Mouse (Mus musculus) left cerebral cortex, postnatal 36 days (tissue): ENCODE results near the gene Sirt5. TPM values are rescaled to one million over a fixed set of nuclear protein-coding genes. Genes with fewer than 3 reads are reported as not detected.
A peak's percentile ranks its signal among the peaks of the same experiment; 100 is the strongest.

Experiments
- DNase-seq, 2 experiments: peaks; one replicate each; pipeline ENCODE4 v3.0.0; 2021 to 2022; ENCODE audit warnings: low spot score in 2 of 2, mixed read lengths in 1 of 2
- intact Hi-C: fragments of 180-260 bp; cut with DNase I; formaldehyde crosslinking; loops from one replicate; pipeline ENCODE4 v1.15.1; 2025
- total RNA-seq, 2 experiments: library from RNA; stranded (reverse); gene quantifications; 2 replicates each; pipeline ENCODE4 v1.2.3; 2021

Sirt5 gene
- total RNA-seq, result 10 to 100 TPM; 17.6 to 19.5 TPM

- peak; percentile 81 to 84 for DNase-seq
- intact Hi-C loops, result loop anchor here (2.0 to 5.0 kb wide), 2 partner anchors 58 to 193 kb away; partner anchors contain the start of gene Tbc1d7
Observed at GRCm38 (mm10) chr13:43364985-43365824, at the start of gene Sirt5. Gene Sirt5, plus strand, starts transcription at chr13:43365496.

- DNase-seq, result no peak
- intact Hi-C loops, result no loop called here
Observed at GRCm38 (mm10) chr13:43317411-43317810, 47.9 kb upstream of the Sirt5 start.

DNA sequence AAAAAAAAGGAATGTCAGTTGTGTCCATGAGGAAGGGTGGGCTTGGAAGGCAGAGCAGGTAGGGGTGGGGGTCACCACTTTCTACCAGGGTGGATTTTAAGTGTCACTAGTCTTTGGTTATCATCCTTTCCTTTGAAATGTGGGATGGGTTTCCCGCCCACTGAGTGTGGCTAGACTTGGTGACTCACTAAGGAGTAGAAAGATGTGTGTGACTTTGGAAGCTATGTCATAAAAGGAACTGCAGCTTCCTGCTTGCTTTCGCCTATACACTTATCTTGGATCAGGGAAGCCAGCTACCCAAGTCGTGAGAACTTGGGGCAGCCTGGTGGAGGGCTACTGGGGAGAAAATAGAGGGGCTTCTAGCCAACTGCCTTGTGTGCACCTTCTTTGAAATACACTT is 45.9 kb upstream of the Sirt5 start:
- DNase-seq, result no peak
- intact Hi-C loops, result no loop called here

DNA sequence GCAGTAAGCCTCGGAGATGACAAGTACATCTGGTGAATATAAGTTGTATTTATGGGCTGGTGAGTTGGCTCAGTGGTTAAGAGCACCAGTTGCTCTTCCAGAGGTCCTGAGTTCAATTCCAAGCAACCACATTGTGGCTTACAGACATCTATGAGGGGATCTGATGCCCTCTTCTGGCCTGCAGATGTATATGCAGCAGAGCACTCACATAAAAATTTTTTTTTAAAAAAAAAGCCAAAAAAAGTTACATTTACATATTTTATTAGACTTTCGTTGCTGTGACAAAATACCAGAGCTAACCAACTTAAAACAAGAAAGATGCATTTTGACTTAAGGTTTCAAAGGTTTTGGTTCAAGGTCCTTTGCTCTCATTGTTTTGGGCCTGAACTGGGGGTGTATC is 43.8 kb upstream of the Sirt5 start:
- no peak for DNase-seq
- intact Hi-C loops, result loop anchor here (5.0 kb wide), 1 partner anchor 139 kb away; no protein-coding TSS in a partner anchor

DNA sequence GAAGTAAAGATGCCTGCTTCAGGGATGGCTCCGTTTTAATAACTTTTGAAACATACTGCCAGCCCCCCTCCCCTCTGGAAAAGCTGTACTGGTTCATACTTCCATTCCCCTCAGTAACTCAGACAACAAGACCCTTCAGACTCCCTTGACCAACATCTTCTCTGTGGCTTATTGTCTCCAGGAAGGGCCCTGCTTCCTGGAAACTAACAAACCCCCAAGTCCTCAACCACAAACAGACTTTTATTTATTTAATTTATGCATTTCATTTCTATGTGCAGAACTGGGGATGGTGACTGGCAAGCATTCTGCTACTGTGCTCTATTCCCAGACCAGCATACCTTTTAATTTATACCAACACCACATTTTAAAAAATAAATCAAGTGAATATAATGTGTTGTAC is 39.9 kb upstream of the Sirt5 start:
- intact Hi-C loops, result no loop called here
- DNase-seq, result no peak

GRCm38 (mm10) chr13:43331721-43332444 is 33.4 kb upstream of the Sirt5 start:
- intact Hi-C loops, result no loop called here
- DNase-seq, result no peak

GRCm38 (mm10) chr13:43332591-43332990 is 32.7 kb upstream of the Sirt5 start:
- no peak for DNase-seq
- intact Hi-C loops, result no loop called here

DNA sequence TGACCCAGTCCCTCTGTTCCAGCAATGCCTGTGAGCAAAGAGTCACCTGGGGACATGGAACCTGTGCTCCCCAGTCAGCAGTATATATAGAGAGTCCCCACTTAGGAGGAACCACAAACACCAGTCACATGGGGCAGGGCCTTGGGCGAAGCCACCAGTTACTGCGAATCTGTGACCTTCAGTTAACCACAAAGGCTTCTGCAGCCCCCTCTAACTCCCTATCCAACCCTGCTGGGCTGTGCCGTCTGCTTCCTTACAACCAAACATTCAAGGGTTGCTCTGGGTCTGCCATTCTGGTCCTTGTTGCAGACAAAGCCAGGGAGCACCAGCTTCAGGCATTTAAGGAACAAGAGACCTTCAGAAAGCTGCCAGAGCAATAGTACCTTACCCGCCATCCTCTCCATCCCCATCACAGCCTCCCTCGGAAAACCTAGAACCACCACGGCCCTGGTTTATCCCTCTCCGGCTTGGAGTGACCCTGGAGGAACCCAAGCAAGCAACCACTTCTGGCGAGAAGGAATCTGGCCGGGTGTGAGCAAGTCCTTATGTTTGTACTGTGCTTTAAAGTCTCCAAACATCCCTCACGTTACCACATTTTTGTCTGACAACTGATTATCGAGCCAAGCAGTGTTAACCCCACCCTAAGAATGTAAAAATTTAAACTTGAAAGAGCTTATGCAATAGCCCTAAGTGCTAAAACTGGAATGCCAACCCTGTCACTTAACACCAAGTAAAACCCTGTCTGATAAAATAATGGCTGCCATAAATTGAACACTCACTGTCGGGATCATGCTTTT is 28.7 kb upstream of the Sirt5 start:
- intact Hi-C loops, result no loop called here

DNA sequence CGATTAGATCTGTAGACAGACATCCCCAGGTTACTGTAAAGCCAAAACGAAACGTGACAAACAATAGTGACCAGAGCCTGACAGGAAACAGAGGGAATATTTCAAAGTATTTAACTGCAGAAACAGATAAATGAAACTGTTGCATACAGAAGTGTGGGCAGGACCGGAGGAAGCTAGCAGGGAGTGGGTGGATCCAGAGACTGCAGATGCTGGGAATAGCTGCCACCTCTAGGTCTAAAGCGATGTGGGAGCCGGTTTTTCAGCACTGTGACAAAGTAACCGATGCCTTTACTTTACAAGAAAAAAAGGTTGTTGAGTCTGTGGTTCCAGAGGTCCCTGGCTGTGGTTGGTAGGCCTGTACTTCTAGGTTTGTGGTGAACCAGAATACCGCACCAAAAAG is 27.3 kb upstream of the Sirt5 start:
- intact Hi-C loops, result no loop called here
- no peak for DNase-seq

More for the DNA sequence above, 28.7 kb upstream of the Sirt5 start:
- DNase-seq, result no peak

DNA sequence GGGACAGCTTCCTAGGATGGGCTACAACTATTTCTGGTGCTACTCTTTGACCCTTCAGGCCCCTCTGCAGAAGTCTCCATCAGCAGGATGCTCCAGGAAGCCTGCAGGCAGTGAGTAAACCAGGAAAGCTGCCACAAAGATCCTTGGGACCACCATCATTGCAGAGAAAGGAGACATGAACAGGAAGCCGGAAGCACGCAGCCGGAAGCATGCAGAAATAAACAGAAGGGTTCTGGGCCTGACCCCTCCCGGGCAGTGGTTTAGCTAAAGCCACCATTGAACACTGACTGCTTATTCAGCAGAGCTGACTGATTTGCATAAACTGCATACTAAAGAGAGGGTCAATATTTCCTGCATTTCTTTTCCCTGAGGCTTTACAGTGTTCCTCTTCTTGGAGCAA is 26.7 kb upstream of the Sirt5 start:
- no peak for DNase-seq
- intact Hi-C loops, result no loop called here

DNA sequence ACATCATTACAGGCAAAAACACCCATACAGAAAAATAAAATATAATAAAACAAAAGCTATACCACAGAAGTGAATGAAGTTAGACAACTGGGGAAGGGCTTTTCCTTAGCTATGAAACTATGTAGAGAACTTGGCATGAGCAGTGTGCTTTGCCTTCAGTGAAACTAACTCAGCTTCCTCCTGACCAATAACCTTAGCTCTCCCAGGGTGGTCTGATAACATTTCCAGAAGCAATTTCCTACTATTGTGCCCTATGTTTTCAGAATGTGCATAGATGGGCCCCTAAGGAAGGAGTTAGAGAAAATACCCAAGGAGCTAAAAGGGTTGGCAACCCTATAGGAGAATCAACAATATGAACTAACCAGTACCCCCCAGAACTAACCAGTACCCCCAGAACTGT is 18.5 kb upstream of the Sirt5 start:
- no peak for DNase-seq
- intact Hi-C loops, result no loop called here

GRCm38 (mm10) chr13:43349376-43349775 is 15.9 kb upstream of the Sirt5 start:
- intact Hi-C loops, result no loop called here
- DNase-seq, result no peak

DNA sequence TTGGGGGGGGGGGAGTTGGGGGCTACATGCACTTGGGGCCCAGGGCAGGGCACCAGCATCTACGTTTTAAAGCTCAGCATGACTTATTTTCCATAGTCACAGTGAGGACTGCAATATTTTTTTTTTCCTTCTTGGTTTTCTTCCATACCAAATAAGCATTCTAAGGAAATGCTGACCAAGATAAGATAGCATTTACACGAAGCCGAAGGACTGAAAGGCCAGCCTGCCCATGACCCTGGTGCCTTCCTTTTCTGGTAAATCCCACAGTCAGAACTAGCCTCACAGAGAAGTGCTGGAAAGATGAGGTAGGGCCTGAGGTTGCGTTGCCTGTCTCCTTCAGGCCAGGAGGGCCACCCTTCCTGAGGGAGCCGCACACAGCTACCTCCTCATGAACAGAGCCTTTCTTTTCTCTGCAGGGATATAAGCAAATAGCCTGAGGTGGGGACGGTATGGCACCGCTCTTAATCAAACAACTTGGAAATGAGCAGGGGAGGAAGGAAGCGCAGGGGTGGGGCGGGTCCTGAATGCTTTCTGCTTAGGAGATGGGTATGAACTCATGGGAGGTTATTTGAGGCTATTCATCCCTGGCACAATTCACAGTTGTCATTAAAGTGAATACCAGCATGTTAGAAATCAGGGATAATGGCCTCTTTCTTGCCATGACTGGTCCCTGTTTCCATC is 14.7 kb upstream of the Sirt5 start:
- no peak for DNase-seq
- intact Hi-C loops, result no loop called here

GRCm38 (mm10) chr13:43353356-43353755 is 11.9 kb upstream of the Sirt5 start:
- DNase-seq, result no peak
- intact Hi-C loops, result no loop called here

GRCm38 (mm10) chr13:43354362-43354761 is 10.9 kb upstream of the Sirt5 start:
- DNase-seq, result no peak
- intact Hi-C loops, result no loop called here

DNA sequence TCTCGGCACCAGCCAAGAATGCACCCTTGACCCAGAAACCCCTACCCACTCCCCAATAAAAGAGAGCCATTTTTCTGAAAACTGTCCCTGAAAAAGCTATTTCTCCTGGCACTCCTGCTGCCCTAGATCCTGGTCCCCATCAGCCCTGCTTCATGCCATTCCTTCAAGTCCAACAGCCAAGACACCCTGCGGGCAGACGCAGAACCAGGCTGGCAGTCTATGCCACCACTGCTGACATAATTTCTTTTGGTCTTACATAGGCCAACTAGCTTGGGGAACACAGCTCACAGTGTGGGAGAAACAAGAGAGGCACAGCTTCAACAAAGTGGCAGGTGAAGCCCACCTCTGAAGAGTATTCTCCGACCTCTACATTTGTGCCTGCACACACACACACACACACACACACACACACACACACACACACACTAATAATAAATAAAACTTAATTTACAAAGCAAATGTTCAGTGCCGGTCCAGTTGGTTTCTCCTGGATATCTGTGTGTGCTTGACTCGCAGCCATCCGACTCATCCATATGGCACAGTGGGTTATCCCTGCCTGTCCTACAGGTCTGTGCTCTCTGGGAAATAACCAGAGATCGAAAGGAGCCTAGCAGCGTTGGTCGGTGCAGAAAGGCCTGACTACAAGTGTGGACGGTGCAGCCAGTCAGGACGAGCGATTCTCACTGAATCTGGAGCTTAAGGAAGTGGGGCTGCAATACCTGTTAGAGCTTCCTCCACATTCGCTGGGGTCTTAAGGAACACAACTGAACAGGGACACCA is 8.8 kb upstream of the Sirt5 start:
- no peak for DNase-seq
- intact Hi-C loops, result no loop called here

DNA sequence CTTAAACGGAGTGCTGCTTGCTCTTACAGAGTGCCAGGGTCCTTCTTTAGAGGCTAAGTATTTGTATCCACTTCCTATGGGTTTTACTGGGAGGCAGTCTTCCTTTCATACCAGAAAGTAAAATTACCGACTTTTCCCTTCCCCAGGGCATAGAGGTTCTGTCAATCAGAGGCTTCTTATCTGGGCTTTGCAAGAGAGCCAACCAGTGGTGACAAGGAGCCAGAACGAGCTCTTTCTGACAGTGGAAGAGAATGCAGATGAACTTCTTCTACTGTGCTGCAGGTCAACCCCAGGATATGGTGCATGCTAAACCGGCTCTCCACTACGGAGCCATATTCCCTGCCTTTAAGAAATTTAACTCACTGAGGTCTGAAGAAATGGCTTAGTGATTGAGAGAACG is 4.8 kb upstream of the Sirt5 start:
- intact Hi-C loops, result no loop called here
- no peak for DNase-seq

DNA sequence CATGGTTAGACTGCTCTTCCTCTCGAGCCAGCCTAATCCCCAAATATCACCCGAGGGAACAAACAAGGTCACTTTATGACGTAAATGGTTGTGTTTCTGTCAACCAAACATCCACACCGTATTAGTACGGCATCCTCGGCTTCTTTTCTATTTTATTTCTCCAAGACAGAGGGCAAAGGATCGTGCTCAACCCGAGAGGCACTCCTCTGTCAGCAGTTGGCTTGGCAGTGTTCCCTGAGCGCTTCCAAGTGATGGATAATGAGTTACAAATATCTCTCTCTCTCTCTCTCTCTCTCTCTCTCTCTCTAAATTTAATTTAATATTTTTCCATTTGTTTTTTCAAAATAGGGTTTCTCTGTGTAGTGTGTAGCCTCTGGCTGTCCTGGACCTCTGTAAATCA is 2.9 kb upstream of the Sirt5 start:
- no peak for DNase-seq
- intact Hi-C loops, result no loop called here

- intact Hi-C loops, result loop anchor here (2.0 to 5.0 kb wide), 2 partner anchors 59 to 194 kb away; partner anchors contain the start of gene Tbc1d7
- DNase-seq, result no peak
Observed at GRCm38 (mm10) chr13:43365825-43366184, 509 bp downstream of the Sirt5 start.
